Mouse (Mus musculus): ENCODE results near the gene Ubac2.
"Not testable (repeated sequence)": the region's sequence is repeated elsewhere in the genome, so short reads cannot be mapped to it uniquely, and the experiment has no call there.

The Ubac2 gene

GRCm38 (mm10) chr14:121878176-121878858 lies at the start of gene Ubac2:
Gene Ubac2 (plus strand): TSS chr14:121878620.
- DNase-seq = peak; percentile 99

- no peak for DNase-seq
Measured at GRCm38 (mm10) chr14:121829816-121830442, 48.5 kb upstream of the Ubac2 start.

GRCm38 (mm10) chr14:121833001-121833520 lies 45.4 kb upstream of the Ubac2 start:
- peak; percentile 91 for DNase-seq

- DNase-seq = no peak
Measured at GRCm38 (mm10) chr14:121838161-121838560, 40.3 kb upstream of the Ubac2 start.

- DNase-seq = no peak
Measured at GRCm38 (mm10) chr14:121840217-121840616, 38.2 kb upstream of the Ubac2 start.

- no peak for DNase-seq
Measured at GRCm38 (mm10) chr14:121844486-121844885, 33.9 kb upstream of the Ubac2 start.

- DNase-seq = no peak
Measured at GRCm38 (mm10) chr14:121851231-121851630, 27.2 kb upstream of the Ubac2 start.

GRCm38 (mm10) chr14:121852531-121852930 lies 25.9 kb upstream of the Ubac2 start:
- DNase-seq = no peak

- DNase-seq = peak; percentile 57
Measured at GRCm38 (mm10) chr14:121865162-121865561, 13.3 kb upstream of the Ubac2 start.

- DNase-seq = no peak
Measured at GRCm38 (mm10) chr14:121866574-121866973, 11.8 kb upstream of the Ubac2 start.

- no peak for DNase-seq
Measured at GRCm38 (mm10) chr14:121869111-121869510, 9.3 kb upstream of the Ubac2 start.

GRCm38 (mm10) chr14:121872760-121873159 lies 5.7 kb upstream of the Ubac2 start:
- no peak for DNase-seq

GRCm38 (mm10) chr14:121873172-121873571 lies 5.2 kb upstream of the Ubac2 start:
- no peak for DNase-seq

- no peak for DNase-seq
Measured at GRCm38 (mm10) chr14:121873646-121874045, 4.8 kb upstream of the Ubac2 start.

- DNase-seq = not testable (repeated sequence)
Measured at GRCm38 (mm10) chr14:121876190-121876589, 2.2 kb upstream of the Ubac2 start.

GRCm38 (mm10) chr14:121876860-121877259 lies 1.6 kb upstream of the Ubac2 start:
- no peak for DNase-seq

GRCm38 (mm10) chr14:121877640-121878039 lies 780 bp upstream of the Ubac2 start:
- DNase-seq = peak; percentile 20

GRCm38 (mm10) chr14:121878859-121879206 lies 413 bp downstream of the Ubac2 start:
- DNase-seq = no peak

- no peak for DNase-seq
Measured at GRCm38 (mm10) chr14:121879266-121879840, 933 bp downstream of the Ubac2 start.

- DNase-seq = no peak
Measured at GRCm38 (mm10) chr14:121881211-121881610, 2.8 kb downstream of the Ubac2 start.

GRCm38 (mm10) chr14:121884150-121884797 lies 5.9 kb downstream of the Ubac2 start:
- no peak for DNase-seq

GRCm38 (mm10) chr14:121893747-121894146 lies 15.3 kb downstream of the Ubac2 start:
- no peak for DNase-seq

GRCm38 (mm10) chr14:121894511-121895135 lies 16.2 kb downstream of the Ubac2 start:
- DNase-seq = no peak

All from cerebellum, adult 9-11 months (tissue).